In genomic region chr16:38348217-38348761, GRCm38 (mm10) we compare ENCODE assay signal across 16 mouse cellular contexts. TPM values are rescaled to one million over a fixed set of nuclear protein-coding genes. Genes with fewer than 3 reads are reported as not detected.
DNase-seq lines count a peak whose midpoint lies in the region; ATAC-seq and TF ChIP-seq lines count a peak whose summit lies in the region.
"Had no signal": no experiment of that assay in that cellular context is flagged by ENCODE, and none has a peak within 500 bp of the region (broad histone marks: within the 10 kb centered on the region; RNA-seq: fewer than 3 reads in every experiment).

No protein-coding gene starts in this region.

- H3K27ac ChIP-seq in heart, adult 2 months, result peak overlapping the region; percentile 91; the same call in 1 of the 2 replicates
- H3K27ac ChIP-seq in midbrain, embryonic 11.5 days (ENCODE audit: low read depth, low read length), result no peak overlapping the region
- no peak overlapping the region for H3K27ac ChIP-seq in midbrain, postnatal 0 days (ENCODE audit: low read depth, low read length)
- H3K27ac ChIP-seq in heart, postnatal 0 days (ENCODE audit: low read depth), result no peak overlapping the region

- no peaks in the 10 kb centered on the region for H3K9me3 ChIP-seq in midbrain, embryonic 11.5 days (ENCODE audit: control insufficient read depth, low read length)
- no peaks in the 10 kb centered on the region for H3K9me3 ChIP-seq in midbrain, postnatal 0 days (ENCODE audit: low read length)
- no peaks in the 10 kb centered on the region for H3K9me3 ChIP-seq in heart, postnatal 0 days (replicated peaks; ENCODE audit: control insufficient read depth, low read length)

- no peak overlapping the region for H3K4me3 ChIP-seq in heart, adult 2 months
- no peak overlapping the region for H3K4me3 ChIP-seq in midbrain, embryonic 11.5 days (ENCODE audit: low read depth, low read length)
- H3K4me3 ChIP-seq in midbrain, postnatal 0 days (ENCODE audit: low read depth, low read length), result no peak overlapping the region
- no peak overlapping the region; the same call in 1 of the 2 replicates for H3K4me3 ChIP-seq in heart, postnatal 0 days (ENCODE audit: low read depth, low read length)
- H3K4me3 ChIP-seq in myocyte, result peak overlapping the region; percentile 71

- ATAC-seq in midbrain, embryonic 11.5 days (ENCODE audit: low FRiP score), result no peak
- ATAC-seq in midbrain, postnatal 0 days (ENCODE audit: low FRiP score), result no peak
- no peak for ATAC-seq in heart, postnatal 0 days (ENCODE audit: insufficient read depth, low read depth)
- ATAC-seq: midbrain, embryonic 16.5 days had no signal

- intact Hi-C loops in heart, adult 2 months (cut with DNase I), result loop anchor here (5.0 to 10.0 kb wide), 3 partner anchors 44 to 253 kb away; partner anchors contain the start of gene Timmdc1

- no peak for TF ChIP-seq CTCF in heart, adult 2 months (IDR thresholded peaks at IDR 0.05)
- no peak for TF ChIP-seq CTCF in midbrain, postnatal 0 days (IDR thresholded peaks at IDR 0.05)
- no peak for TF ChIP-seq CTCF in heart, postnatal 0 days (IDR thresholded peaks at IDR 0.05; ENCODE audit: low read depth)

- H3K9ac ChIP-seq in heart, adult 2 months (ENCODE audit: low read depth, low read length), result peak overlapping the region; percentile 46
- H3K9ac ChIP-seq in midbrain, embryonic 11.5 days (ENCODE audit: low read length), result no peak overlapping the region
- no peak overlapping the region for H3K9ac ChIP-seq in midbrain, postnatal 0 days (replicated peaks; ENCODE audit: low read length, poor library complexity, severe bottlenecking)
- H3K9ac ChIP-seq in heart, postnatal 0 days (replicated peaks; ENCODE audit: low read depth, low read length), result no peak overlapping the region

- H3K27me3 ChIP-seq in heart, adult 2 months (ENCODE audit: control insufficient read depth, insufficient read depth, low read length), result no peaks in the 10 kb centered on the region
- H3K27me3 ChIP-seq in midbrain, embryonic 11.5 days (ENCODE audit: control insufficient read depth, insufficient read depth, low read length), result no peaks in the 10 kb centered on the region
- no peaks in the 10 kb centered on the region for H3K27me3 ChIP-seq in midbrain, postnatal 0 days (ENCODE audit: insufficient read depth, low read length)
- no peaks in the 10 kb centered on the region for H3K27me3 ChIP-seq in heart, postnatal 0 days (ENCODE audit: control insufficient read depth, insufficient read depth, low read length)
- H3K27me3 ChIP-seq in myocyte (ENCODE audit: control insufficient read depth, insufficient read depth, insufficient read length), result no peaks in the 10 kb centered on the region

- no peak for DNase-seq in heart, adult 2 months
- DNase-seq in heart, adult 8-10 months (ENCODE audit: low spot score), result no peak
- no peak for DNase-seq in midbrain, embryonic 11.5 days (ENCODE audit: low spot score, missing footprints)
- no peak for DNase-seq in midbrain, postnatal 0 days (ENCODE audit: low spot score)
- no peak for DNase-seq in heart, postnatal 0 days (ENCODE audit: low spot score)
- no peak for DNase-seq in urinary bladder, adult 18-20 months (ENCODE audit: low spot score in 2 of 2)
- DNase-seq in thymus, postnatal 36 days, result no peak
- DNase-seq: B cell, adult 2 months; cerebellum, adult 8-10 months; kidney, adult 8-10 months; lung, adult 18-20 months had no signal

- 65% methylated on average over 9 of the region's 9 CpGs for WGBS in heart, adult 2 months
- WGBS in midbrain, embryonic 11.5 days, result 92% methylated on average over 9 of the region's 9 CpGs
- 96% methylated on average over 9 of the region's 9 CpGs for WGBS in midbrain, postnatal 0 days
- WGBS in heart, postnatal 0 days, result 56% methylated on average over 9 of the region's 9 CpGs

- no peak for TF ChIP-seq POLR2A in heart, adult 2 months (IDR thresholded peaks at IDR 0.05; ENCODE audit: insufficient read depth, low read depth, low read length)
- no peak for TF ChIP-seq POLR2A in myocyte (IDR thresholded peaks at IDR 0.05; ENCODE audit: insufficient read length, low read depth)

- no peak overlapping the region for H3ac ChIP-seq in myocyte (ENCODE audit: control insufficient read depth, insufficient read length)

- peaks cover 8% of the 10 kb centered on the region for H3K4me1 ChIP-seq in heart, adult 2 months (ENCODE audit: control insufficient read depth, insufficient read depth, low read length)
- peaks cover 5% of the 10 kb centered on the region for H3K4me1 ChIP-seq in midbrain, embryonic 11.5 days (ENCODE audit: control insufficient read depth, insufficient read depth, low read length)
- H3K4me1 ChIP-seq in midbrain, postnatal 0 days (ENCODE audit: insufficient read depth, low read length), result peaks cover 5% of the 10 kb centered on the region; the same call in 1 of the 2 replicates
- peaks cover 26% of the 10 kb centered on the region for H3K4me1 ChIP-seq in heart, postnatal 0 days (ENCODE audit: control insufficient read depth, insufficient read depth)

- no peak for TF ChIP-seq EP300 in heart, adult 2 months (IDR thresholded peaks at IDR 0.05; ENCODE audit: insufficient read depth, low read depth, low read length)
- no peak for TF ChIP-seq EP300 in heart, postnatal 0 days (IDR thresholded peaks at IDR 0.05; ENCODE audit: low read depth)

- H3K4me2 ChIP-seq in midbrain, embryonic 11.5 days, result peak overlapping the region; percentile 4; the same call in 1 of the 2 replicates
- no peak overlapping the region for H3K4me2 ChIP-seq in midbrain, postnatal 0 days (ENCODE audit: low read depth, low read length, poor library complexity, severe bottlenecking)
- H3K4me2 ChIP-seq in heart, postnatal 0 days (ENCODE audit: low read depth, low read length), result peak overlapping the region; percentile 79
- peak overlapping the region; percentile 89 for H3K4me2 ChIP-seq in myocyte (ENCODE audit: low read depth)

- H3K36me3 ChIP-seq in heart, adult 2 months (ENCODE audit: control insufficient read depth, insufficient read depth, low read length), result peaks cover 36% of the 10 kb centered on the region
- peaks cover 2% of the 10 kb centered on the region; the same call in 1 of the 2 replicates for H3K36me3 ChIP-seq in midbrain, embryonic 11.5 days (ENCODE audit: control insufficient read depth, insufficient read depth, low read length)
- H3K36me3 ChIP-seq in midbrain, postnatal 0 days (ENCODE audit: insufficient read depth, low read length), result peaks cover 14% of the 10 kb centered on the region
- H3K36me3 ChIP-seq in heart, postnatal 0 days (replicated peaks; ENCODE audit: control insufficient read depth, insufficient read depth, low read length), result peaks cover 12% of the 10 kb centered on the region; the same call in 1 of the 2 replicates
- peaks cover 20% of the 10 kb centered on the region for H3K36me3 ChIP-seq in myocyte (ENCODE audit: control insufficient read depth, insufficient read depth)

- H3K79me2 ChIP-seq in heart, adult 2 months (replicated peaks; ENCODE audit: control insufficient read depth, insufficient read depth, low read length), result 0 out of 2 replicates have a peak, but pooled peaks cover 3% of the 10 kb centered on the region
- H3K79me2 ChIP-seq in myocyte (ENCODE audit: control insufficient read depth, insufficient read depth), result peaks cover 22% of the 10 kb centered on the region

RNA-seq across cellular contexts. Expression of gene Gm21987, which starts 1.4 kb away (rescaled TPM):
- not detected for total RNA-seq in heart, adult 2 months (2021)
- polyA plus RNA-seq in heart, adult 2 months (2012; rRNA removed), result not detected in 2 replicates
- total RNA-seq in heart, adult 8-10 months (2022), result not detected
- not detected in 2 replicates for polyA plus RNA-seq in midbrain, embryonic 11.5 days (2014; fragmentation: Nextera tagmentation; extraction: Ambion mirVana)
- total RNA-seq in midbrain, postnatal 0 days (2014; rRNA removed), result not detected in 2 replicates
- not detected in 2 replicates for polyA plus RNA-seq in midbrain, postnatal 0 days (2015; fragmentation: Nextera tagmentation; extraction: Ambion mirVana)
- not detected in 2 replicates for total RNA-seq in heart, postnatal 0 days (2014; rRNA removed; ENCODE audit: low replicate concordance)
- polyA plus RNA-seq in heart, postnatal 0 days (2015; fragmentation: Nextera tagmentation; extraction: Ambion mirVana), result 5.1 and 6.2 TPM in 2 replicates
- 0.16 TPM for polyA plus RNA-seq in myocyte (2012; fragmentation: generic; extraction: Trizol)
- total RNA-seq: adrenal gland, postnatal 4 days; heart, postnatal 10 days had no signal
- polyA plus RNA-seq: midbrain, embryonic 16.5 days had no signal

RNA-seq across cellular contexts. Expression of gene Cox17, which starts 1.5 kb away (rescaled TPM):
- 100 to 1,000 TPM; 295 to 358 TPM for total RNA-seq in heart, adult 2 months (2021)
- polyA plus RNA-seq in heart, adult 2 months (2012; rRNA removed), result 190 and 221 TPM in 2 replicates
- total RNA-seq in heart, adult 8-10 months (2022), result 100 to 1,000 TPM; 269 to 387 (median 331) TPM
- polyA plus RNA-seq in midbrain, embryonic 11.5 days (2014; fragmentation: Nextera tagmentation; extraction: Ambion mirVana), result 122 and 124 TPM in 2 replicates
- total RNA-seq in midbrain, postnatal 0 days (2014; rRNA removed), result 14.5 and 15.0 TPM in 2 replicates
- polyA plus RNA-seq in midbrain, postnatal 0 days (2015; fragmentation: Nextera tagmentation; extraction: Ambion mirVana), result 65.3 and 66.1 TPM in 2 replicates
- total RNA-seq in heart, postnatal 0 days (2014; rRNA removed; ENCODE audit: low replicate concordance), result 84.7 and 177 TPM in 2 replicates
- 579 and 627 TPM in 2 replicates for polyA plus RNA-seq in heart, postnatal 0 days (2015; fragmentation: Nextera tagmentation; extraction: Ambion mirVana)
- polyA plus RNA-seq in myocyte (2012; fragmentation: generic; extraction: Trizol), result 653 TPM

RNA-seq across cellular contexts. Expression of gene Maats1, which starts 6.3 kb away (rescaled TPM):
- total RNA-seq in heart, adult 2 months (2021), result not detected
- 0.20 TPM in 1 of 2 replicates, not detected in the other for polyA plus RNA-seq in heart, adult 2 months (2012; rRNA removed)
- not detected for total RNA-seq in heart, adult 8-10 months (2022)
- 0.32 and 0.60 TPM in 2 replicates for polyA plus RNA-seq in midbrain, embryonic 11.5 days (2014; fragmentation: Nextera tagmentation; extraction: Ambion mirVana)
- 1.2 and 2.1 TPM in 2 replicates for total RNA-seq in midbrain, postnatal 0 days (2014; rRNA removed)
- 1.0 and 1.5 TPM in 2 replicates for polyA plus RNA-seq in midbrain, postnatal 0 days (2015; fragmentation: Nextera tagmentation; extraction: Ambion mirVana)
- total RNA-seq in heart, postnatal 0 days (2014; rRNA removed; ENCODE audit: low replicate concordance), result not detected in 2 replicates
- 0.10 and 0.15 TPM in 2 replicates for polyA plus RNA-seq in heart, postnatal 0 days (2015; fragmentation: Nextera tagmentation; extraction: Ambion mirVana)
- polyA plus RNA-seq in myocyte (2012; fragmentation: generic; extraction: Trizol), result 1.1 TPM
- total RNA-seq: heart, postnatal 10 days had no signal

RNA-seq across cellular contexts. Expression of gene Popdc2, which starts 13.7 kb away (rescaled TPM):
- total RNA-seq in heart, adult 2 months (2021), result 100 to 1,000 TPM; 462 to 476 TPM
- polyA plus RNA-seq in heart, adult 2 months (2012; rRNA removed), result 695 and 745 TPM in 2 replicates
- total RNA-seq in heart, adult 8-10 months (2022), result 100 to 1,000 TPM; 451 to 631 (median 553) TPM
- polyA plus RNA-seq in midbrain, embryonic 11.5 days (2014; fragmentation: Nextera tagmentation; extraction: Ambion mirVana), result 0.59 and 2.1 TPM in 2 replicates
- total RNA-seq in midbrain, postnatal 0 days (2014; rRNA removed), result 1.5 TPM in 2 replicates
- 0.49 and 0.69 TPM in 2 replicates for polyA plus RNA-seq in midbrain, postnatal 0 days (2015; fragmentation: Nextera tagmentation; extraction: Ambion mirVana)
- total RNA-seq in heart, postnatal 0 days (2014; rRNA removed; ENCODE audit: low replicate concordance), result 982 and 1,104 TPM in 2 replicates
- polyA plus RNA-seq in heart, postnatal 0 days (2015; fragmentation: Nextera tagmentation; extraction: Ambion mirVana), result 564 and 675 TPM in 2 replicates
- polyA plus RNA-seq in myocyte (2012; fragmentation: generic; extraction: Trizol), result 10.5 TPM

RNA-seq across cellular contexts. Expression of gene Nr1i2, which starts 53.7 kb away (rescaled TPM):
- total RNA-seq in heart, adult 2 months (2021), result not detected
- polyA plus RNA-seq in heart, adult 2 months (2012; rRNA removed), result 0.15 TPM in 1 of 2 replicates, not detected in the other
- not detected for total RNA-seq in heart, adult 8-10 months (2022)
- polyA plus RNA-seq in midbrain, embryonic 11.5 days (2014; fragmentation: Nextera tagmentation; extraction: Ambion mirVana), result not detected in 2 replicates
- total RNA-seq in midbrain, postnatal 0 days (2014; rRNA removed), result not detected in 2 replicates
- not detected in 2 replicates for polyA plus RNA-seq in midbrain, postnatal 0 days (2015; fragmentation: Nextera tagmentation; extraction: Ambion mirVana)
- not detected in 2 replicates for total RNA-seq in heart, postnatal 0 days (2014; rRNA removed; ENCODE audit: low replicate concordance)
- not detected in 2 replicates for polyA plus RNA-seq in heart, postnatal 0 days (2015; fragmentation: Nextera tagmentation; extraction: Ambion mirVana)
- polyA plus RNA-seq in myocyte (2012; fragmentation: generic; extraction: Trizol), result not detected
- total RNA-seq: heart, postnatal 10 days; layer of hippocampus, postnatal 25 days had no signal
- polyA plus RNA-seq: midbrain, embryonic 16.5 days had no signal
